Mouse (Mus musculus): ENCODE results near the gene AL731706.2. TPM values are rescaled to one million over a fixed set of nuclear protein-coding genes. Genes with fewer than 3 reads are reported as not detected.

AL731706.2 gene
- 20.7 and 41.5 TPM in 2 replicates for polyA plus RNA-seq (2015; fragmentation: Nextera tagmentation; extraction: Ambion mirVana)

DNA sequence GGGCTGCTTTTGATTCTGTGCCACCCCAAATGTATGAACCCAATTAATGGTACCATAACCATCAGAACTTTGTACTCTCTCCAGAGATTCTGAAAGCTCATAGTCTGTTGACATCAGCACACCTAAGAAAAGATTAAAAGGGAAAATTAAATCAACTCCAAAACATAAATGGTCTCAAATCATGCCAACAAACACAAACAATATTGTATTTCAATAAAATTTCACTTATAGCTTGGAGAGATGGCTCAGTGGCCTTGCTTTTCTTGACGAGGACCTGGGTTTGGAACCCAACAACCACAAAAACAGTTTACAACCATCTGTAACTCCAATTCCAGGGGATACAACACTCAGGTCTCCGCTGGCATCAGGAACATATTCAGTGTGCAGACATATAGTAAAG, at the start of gene AL731706.2:
Gene AL731706.2, minus strand, starts transcription at position 101 of the 400 bp plus-strand sequence.
- Histone ChIP-seq H3K27me3 (ENCODE audit: insufficient read depth, low read length) (no peaks in the 10 kb centered on the region), H3K9me3 (ENCODE audit: low read length) (no peaks in the 10 kb centered on the region), H3K36me3 (ENCODE audit: insufficient read depth, low read length) (peaks cover 24% of the 10 kb centered on the region), H3K4me1 (ENCODE audit: insufficient read depth, low read length) (peaks cover 10% of the 10 kb centered on the region; the same call in 1 of the 2 replicates), H3K27ac (ENCODE audit: low read length) (no peak within 1 kb of the TSS), H3K9ac (replicated peaks; ENCODE audit: low read length) (no peak within 1 kb of the TSS), H3K4me2 (replicated peaks; ENCODE audit: low read depth, low read length) (no peak within 1 kb of the TSS), H3K4me3 (ENCODE audit: low read length) (no peak within 1 kb of the TSS)
- ATAC-seq (ENCODE audit: low FRiP score, low TSS enrichment), result no peak
- 95% methylated on average over 2 of the region's 2 CpGs for WGBS

DNA sequence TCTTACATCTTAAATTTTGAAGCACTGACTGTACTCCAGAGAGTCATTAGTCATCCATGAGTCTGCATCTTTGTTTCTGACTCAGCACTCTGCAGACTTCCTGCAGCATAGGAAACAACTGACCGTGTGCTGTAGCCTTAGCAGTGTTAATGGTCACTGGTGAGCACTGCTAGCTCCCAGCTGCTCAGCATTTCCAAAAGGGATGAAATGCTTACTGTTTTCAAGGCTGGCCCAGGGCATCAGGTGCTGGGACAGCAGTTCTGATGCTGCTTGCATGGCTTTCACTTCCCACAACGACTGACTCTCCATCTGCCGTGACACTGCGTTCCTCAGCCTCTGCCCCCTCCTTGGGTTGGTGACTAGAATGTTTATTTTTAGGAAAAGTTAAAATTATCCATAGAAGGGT, 35.5 kb upstream of the AL731706.2 start:
- no peak overlapping the region for H3K27ac ChIP-seq (ENCODE audit: low read length)
- no peak for ATAC-seq (ENCODE audit: low FRiP score, low TSS enrichment)
- no peak overlapping the region for H3K4me3 ChIP-seq (ENCODE audit: low read length)
- H3K4me1 ChIP-seq (ENCODE audit: insufficient read depth, low read length), result 0 out of 2 replicates have a peak, but pooled peaks cover 10% of the 10 kb centered on the region
- no peak overlapping the region for H3K9ac ChIP-seq (replicated peaks; ENCODE audit: low read length)
- 56% methylated on average over 4 of the region's 4 CpGs for WGBS
- no peaks in the 10 kb centered on the region for H3K36me3 ChIP-seq (ENCODE audit: insufficient read depth, low read length)
- no peaks in the 10 kb centered on the region for H3K9me3 ChIP-seq (ENCODE audit: low read length)
- no peaks in the 10 kb centered on the region for H3K27me3 ChIP-seq (ENCODE audit: insufficient read depth, low read length)
- no peak overlapping the region for H3K4me2 ChIP-seq (replicated peaks; ENCODE audit: low read depth, low read length)

DNA sequence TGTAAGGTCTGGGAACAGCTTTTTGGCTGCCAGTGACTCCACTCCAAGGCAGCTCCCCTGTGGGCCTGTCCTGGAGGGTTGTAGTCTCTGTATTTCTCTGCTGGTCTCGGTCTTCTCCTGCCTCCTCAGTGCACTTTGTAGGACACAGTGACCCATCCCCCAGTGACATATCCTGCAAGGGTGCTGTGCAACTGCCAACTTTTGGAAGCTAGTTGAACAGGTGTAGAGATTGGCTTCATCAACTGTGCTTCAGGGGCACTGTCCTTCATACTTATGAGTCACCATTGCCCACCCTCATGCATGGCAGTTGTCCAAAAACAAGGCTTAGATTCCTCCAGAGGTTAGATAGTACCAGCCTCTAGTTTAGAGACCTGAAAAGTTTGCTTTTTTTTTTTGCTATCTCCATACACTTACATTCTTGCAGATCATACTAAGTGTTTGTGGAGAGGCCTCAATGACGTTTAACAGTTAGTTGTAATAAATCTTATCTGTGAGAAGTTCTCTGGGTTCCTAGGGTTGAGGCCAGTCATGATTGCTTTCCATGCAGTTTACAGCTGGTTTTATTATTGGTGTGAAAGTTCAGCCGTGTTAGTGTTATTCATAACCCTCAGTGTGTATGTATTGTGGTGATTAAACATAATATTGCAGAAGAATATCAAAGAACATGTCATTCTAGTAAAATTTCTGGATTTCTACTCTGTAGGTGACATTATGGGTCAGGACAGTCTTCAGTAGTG, 34.9 kb upstream of the AL731706.2 start:
- Histone ChIP-seq H3K36me3 (ENCODE audit: insufficient read depth, low read length) (no peaks in the 10 kb centered on the region), H3K27me3 (ENCODE audit: insufficient read depth, low read length) (no peaks in the 10 kb centered on the region), H3K9me3 (ENCODE audit: low read length) (no peaks in the 10 kb centered on the region), H3K4me2 (replicated peaks; ENCODE audit: low read depth, low read length) (no peak overlapping the region), H3K27ac (ENCODE audit: low read length) (no peak overlapping the region), H3K4me3 (ENCODE audit: low read length) (no peak overlapping the region), H3K9ac (replicated peaks; ENCODE audit: low read length) (no peak overlapping the region), H3K4me1 (ENCODE audit: insufficient read depth, low read length) (0 out of 2 replicates have a peak, but pooled peaks cover 10% of the 10 kb centered on the region)
- ATAC-seq (ENCODE audit: low FRiP score, low TSS enrichment), result no peak
- WGBS, result 57% methylated on average over 3 of the region's 3 CpGs

DNA sequence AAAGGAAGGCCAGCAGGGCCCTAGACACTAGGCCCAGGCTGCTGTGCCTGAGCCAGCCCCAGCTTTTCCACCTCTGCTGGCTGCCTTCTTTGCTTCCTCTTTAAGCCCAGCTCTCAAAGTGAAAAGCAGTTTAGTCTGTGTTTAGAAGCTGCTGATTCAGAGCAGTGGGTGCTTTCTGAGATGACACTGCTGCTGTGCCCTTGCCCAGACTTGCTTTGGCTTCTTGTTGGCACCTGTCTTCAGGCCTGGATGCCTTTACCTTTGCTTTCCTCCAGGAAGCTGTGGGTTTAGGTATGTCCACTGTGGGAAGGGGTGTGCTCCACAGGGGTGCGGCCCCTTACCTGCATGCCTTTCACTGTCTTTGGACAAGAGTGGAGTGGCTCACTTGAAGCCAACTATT, 34.0 kb upstream of the AL731706.2 start:
- Histone ChIP-seq H3K36me3 (ENCODE audit: insufficient read depth, low read length) (no peaks in the 10 kb centered on the region), H3K4me1 (ENCODE audit: insufficient read depth, low read length) (0 out of 2 replicates have a peak, but pooled peaks cover 10% of the 10 kb centered on the region), H3K4me3 (ENCODE audit: low read length) (no peak overlapping the region), H3K27me3 (ENCODE audit: insufficient read depth, low read length) (no peaks in the 10 kb centered on the region), H3K9me3 (ENCODE audit: low read length) (no peaks in the 10 kb centered on the region), H3K4me2 (replicated peaks; ENCODE audit: low read depth, low read length) (no peak overlapping the region), H3K9ac (replicated peaks; ENCODE audit: low read length) (no peak overlapping the region), H3K27ac (ENCODE audit: low read length) (no peak overlapping the region)
- WGBS, result 93% methylated on average over 1 of the region's 1 CpGs
- ATAC-seq (ENCODE audit: low FRiP score, low TSS enrichment), result no peak

DNA sequence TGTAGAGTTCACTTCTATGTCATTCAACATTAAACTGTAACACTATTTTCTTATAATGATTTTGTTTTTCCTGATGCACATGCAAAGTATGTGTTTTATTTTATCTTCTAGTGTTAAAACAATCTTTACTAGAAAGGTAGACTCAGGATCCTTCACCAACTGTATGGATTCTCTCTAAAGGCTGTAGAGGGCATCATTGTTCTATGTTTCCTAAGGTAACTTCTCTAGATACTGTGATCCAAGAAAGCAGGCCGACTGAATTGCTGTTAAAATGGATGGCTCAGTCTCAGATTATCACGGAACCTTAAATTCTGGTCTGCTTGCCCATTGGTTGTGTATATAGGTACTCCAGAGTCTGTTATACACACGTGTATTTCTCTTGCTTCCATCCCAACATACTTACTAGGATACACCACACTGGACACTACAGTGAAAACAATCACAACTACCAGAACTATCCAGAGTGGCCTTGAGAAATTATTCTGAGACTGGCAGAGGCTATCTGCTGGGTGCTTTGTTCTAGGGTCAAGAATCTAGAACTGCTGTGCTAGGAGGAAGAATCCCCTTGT, 28.9 kb upstream of the AL731706.2 start:
- no peaks in the 10 kb centered on the region for H3K36me3 ChIP-seq (ENCODE audit: insufficient read depth, low read length)
- 58% methylated on average over 3 of the region's 3 CpGs for WGBS
- no peaks in the 10 kb centered on the region for H3K4me1 ChIP-seq (ENCODE audit: insufficient read depth, low read length)
- ATAC-seq (ENCODE audit: low FRiP score, low TSS enrichment), result no peak
- H3K9me3 ChIP-seq (ENCODE audit: low read length), result no peaks in the 10 kb centered on the region
- no peaks in the 10 kb centered on the region for H3K27me3 ChIP-seq (ENCODE audit: insufficient read depth, low read length)
- H3K27ac ChIP-seq (ENCODE audit: low read length), result no peak overlapping the region
- no peak overlapping the region for H3K9ac ChIP-seq (replicated peaks; ENCODE audit: low read length)
- no peak overlapping the region for H3K4me2 ChIP-seq (replicated peaks; ENCODE audit: low read depth, low read length)
- H3K4me3 ChIP-seq (ENCODE audit: low read length), result no peak overlapping the region

DNA sequence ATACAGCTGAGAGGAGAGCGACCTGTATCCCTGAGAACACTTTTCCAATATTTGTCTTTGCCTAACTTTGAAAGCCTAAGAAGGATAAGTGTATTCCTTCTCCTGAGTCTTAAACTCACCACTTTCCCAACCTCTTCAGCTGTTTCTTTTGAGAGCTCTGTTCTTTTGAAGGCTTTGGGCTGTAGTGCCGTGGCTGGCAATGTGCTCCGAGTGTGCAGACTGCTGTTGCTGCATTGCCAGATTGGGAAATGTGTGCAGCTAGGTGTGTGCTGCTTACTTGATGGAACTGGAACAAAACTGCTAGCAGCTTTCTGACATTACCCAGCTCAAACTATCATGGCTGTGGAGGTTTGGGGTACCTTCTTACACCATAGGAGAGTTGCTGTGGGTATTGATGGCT, 27.5 kb upstream of the AL731706.2 start:
- 84% methylated on average over 3 of the region's 3 CpGs for WGBS
- H3K9me3 ChIP-seq (ENCODE audit: low read length), result no peaks in the 10 kb centered on the region
- no peak overlapping the region for H3K4me3 ChIP-seq (ENCODE audit: low read length)
- no peaks in the 10 kb centered on the region for H3K36me3 ChIP-seq (ENCODE audit: insufficient read depth, low read length)
- H3K4me1 ChIP-seq (ENCODE audit: insufficient read depth, low read length), result no peaks in the 10 kb centered on the region
- H3K27me3 ChIP-seq (ENCODE audit: insufficient read depth, low read length), result no peaks in the 10 kb centered on the region
- no peak overlapping the region for H3K9ac ChIP-seq (replicated peaks; ENCODE audit: low read length)
- H3K4me2 ChIP-seq (replicated peaks; ENCODE audit: low read depth, low read length), result no peak overlapping the region
- H3K27ac ChIP-seq (ENCODE audit: low read length), result no peak overlapping the region
- ATAC-seq (ENCODE audit: low FRiP score, low TSS enrichment), result no peak

DNA sequence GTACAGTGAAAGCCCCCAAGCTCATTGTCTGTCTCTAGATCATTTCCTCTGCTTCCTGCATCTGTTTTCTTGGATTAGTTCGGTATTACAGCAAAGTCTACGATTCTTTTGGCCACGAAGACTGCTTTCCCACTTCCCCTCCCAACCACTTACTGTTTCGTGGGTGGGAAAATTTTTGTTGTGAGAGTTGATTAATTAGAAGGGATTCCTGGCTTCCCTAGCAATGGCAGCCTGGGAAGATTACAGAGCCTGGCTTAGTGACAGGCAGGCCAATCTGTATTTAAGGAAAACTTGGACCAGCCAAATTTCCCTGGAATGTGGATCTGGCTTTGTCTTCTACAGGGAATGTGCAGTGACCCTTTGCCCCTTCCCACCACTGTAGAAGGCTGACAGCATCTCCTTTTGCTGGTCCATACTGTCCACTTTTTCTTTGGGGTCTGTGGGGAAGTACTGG, 26.5 kb upstream of the AL731706.2 start:
- ATAC-seq (ENCODE audit: low FRiP score, low TSS enrichment), result no peak
- Histone ChIP-seq H3K27ac (ENCODE audit: low read length) (peak overlapping the region; percentile 50; the same call in 1 of the 2 replicates), H3K4me3 (ENCODE audit: low read length) (no peak overlapping the region), H3K4me2 (replicated peaks; ENCODE audit: low read depth, low read length) (no peak overlapping the region), H3K9ac (replicated peaks; ENCODE audit: low read length) (no peak overlapping the region), H3K36me3 (ENCODE audit: insufficient read depth, low read length) (no peaks in the 10 kb centered on the region), H3K9me3 (ENCODE audit: low read length) (no peaks in the 10 kb centered on the region), H3K27me3 (ENCODE audit: insufficient read depth, low read length) (no peaks in the 10 kb centered on the region), H3K4me1 (ENCODE audit: insufficient read depth, low read length) (no peaks in the 10 kb centered on the region)
- 40% methylated on average over 4 of the region's 4 CpGs for WGBS

DNA sequence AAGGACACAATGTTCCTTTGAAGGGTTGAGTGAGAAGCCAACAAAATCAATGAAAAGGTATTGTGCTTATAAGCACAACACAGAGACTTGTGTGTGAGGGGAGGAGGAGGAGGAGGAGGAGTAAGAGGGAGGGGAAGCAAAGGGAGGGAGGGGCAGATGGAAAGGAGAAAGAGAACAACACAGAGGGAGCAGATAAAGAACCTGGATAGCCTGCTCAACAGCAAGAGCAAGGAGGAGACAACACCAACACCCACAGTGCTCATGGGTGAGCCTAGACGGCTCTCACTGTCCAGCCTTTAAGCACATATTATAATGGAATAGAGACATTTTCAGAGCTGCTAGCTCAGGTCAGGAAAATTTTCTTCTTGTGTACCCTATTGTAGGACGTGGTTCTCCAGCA, 23.8 kb upstream of the AL731706.2 start:
- Histone ChIP-seq H3K9me3 (ENCODE audit: low read length) (no peaks in the 10 kb centered on the region), H3K4me2 (replicated peaks; ENCODE audit: low read depth, low read length) (no peak overlapping the region), H3K9ac (replicated peaks; ENCODE audit: low read length) (no peak overlapping the region), H3K4me3 (ENCODE audit: low read length) (no peak overlapping the region), H3K4me1 (ENCODE audit: insufficient read depth, low read length) (no peaks in the 10 kb centered on the region), H3K27ac (ENCODE audit: low read length) (no peak overlapping the region), H3K27me3 (ENCODE audit: insufficient read depth, low read length) (no peaks in the 10 kb centered on the region), H3K36me3 (ENCODE audit: insufficient read depth, low read length) (peaks cover 7% of the 10 kb centered on the region; the same call in 1 of the 2 replicates)
- no peak for ATAC-seq (ENCODE audit: low FRiP score, low TSS enrichment)
- 84% methylated on average over 2 of the region's 2 CpGs for WGBS

DNA sequence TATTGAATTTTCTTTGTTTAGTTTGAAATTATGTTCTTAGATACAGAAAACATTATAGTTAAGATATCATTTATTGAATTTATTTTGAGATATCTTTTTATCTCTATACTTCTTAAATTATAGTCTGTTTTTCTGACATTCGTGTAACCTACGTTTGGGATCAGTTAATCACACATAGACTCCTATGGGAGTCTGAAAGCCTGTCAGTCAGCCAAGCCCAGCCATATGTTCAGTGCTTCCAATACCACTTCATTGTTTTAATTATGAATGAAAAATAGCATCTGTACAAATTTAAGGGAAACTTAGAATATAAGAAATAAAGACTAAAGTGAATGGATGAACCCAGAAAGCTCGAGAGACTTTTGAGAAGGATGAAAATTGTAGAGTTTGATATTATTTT, 23.1 kb upstream of the AL731706.2 start:
- ATAC-seq (ENCODE audit: low FRiP score, low TSS enrichment), result no peak
- 82% methylated on average over 3 of the region's 3 CpGs for WGBS
- Histone ChIP-seq H3K36me3 (ENCODE audit: insufficient read depth, low read length) (peaks cover 7% of the 10 kb centered on the region; the same call in 1 of the 2 replicates), H3K4me1 (ENCODE audit: insufficient read depth, low read length) (no peaks in the 10 kb centered on the region), H3K9ac (replicated peaks; ENCODE audit: low read length) (no peak overlapping the region), H3K27ac (ENCODE audit: low read length) (no peak overlapping the region), H3K9me3 (ENCODE audit: low read length) (no peaks in the 10 kb centered on the region), H3K27me3 (ENCODE audit: insufficient read depth, low read length) (no peaks in the 10 kb centered on the region), H3K4me2 (replicated peaks; ENCODE audit: low read depth, low read length) (no peak overlapping the region), H3K4me3 (ENCODE audit: low read length) (no peak overlapping the region)

DNA sequence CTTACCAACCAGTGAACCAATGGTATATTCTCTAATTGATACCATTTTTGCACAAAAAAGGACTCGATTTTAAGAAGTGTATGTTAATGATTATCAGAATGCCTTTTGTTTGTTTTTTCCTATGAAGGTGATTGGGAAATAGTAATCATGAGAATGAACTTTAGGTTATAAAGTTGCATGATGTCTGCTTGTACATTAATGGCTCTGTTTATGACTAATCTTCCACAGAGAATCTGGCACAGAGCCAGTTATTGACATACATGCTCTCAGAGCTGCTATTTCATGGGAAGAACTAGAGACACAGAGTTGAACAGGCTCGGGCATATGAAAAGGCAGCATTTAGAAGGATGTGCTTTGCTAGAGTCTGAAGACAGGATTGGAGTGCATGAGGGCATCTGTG, 10.7 kb upstream of the AL731706.2 start:
- H3K4me3 ChIP-seq (ENCODE audit: low read length), result no peak overlapping the region
- no peak overlapping the region for H3K9ac ChIP-seq (replicated peaks; ENCODE audit: low read length)
- H3K36me3 ChIP-seq (ENCODE audit: insufficient read depth, low read length), result no peaks in the 10 kb centered on the region
- H3K27me3 ChIP-seq (ENCODE audit: insufficient read depth, low read length), result no peaks in the 10 kb centered on the region
- no peak overlapping the region for H3K4me2 ChIP-seq (replicated peaks; ENCODE audit: low read depth, low read length)
- H3K27ac ChIP-seq (ENCODE audit: low read length), result no peak overlapping the region
- ATAC-seq (ENCODE audit: low FRiP score, low TSS enrichment), result no peak
- H3K4me1 ChIP-seq (ENCODE audit: insufficient read depth, low read length), result peaks cover 7% of the 10 kb centered on the region; the same call in 1 of the 2 replicates
- no peaks in the 10 kb centered on the region for H3K9me3 ChIP-seq (ENCODE audit: low read length)
- 75% methylated on average over 2 of the region's 2 CpGs for WGBS
